Mouse (Mus musculus) megakaryocyte, embryonic 14.5 days (primary cell): Measurements from ENCODE around the gene Frem1.

Source experiments
- FLI1 ChIP-seq: IDR thresholded peaks from 2 replicates; pipeline ENCODE4 v1.6.1; 2012; ENCODE audit warnings: low read length, inconsistent platforms, mixed read lengths
- GATA1 ChIP-seq: IDR thresholded peaks from 3 replicates; pipeline ENCODE4 v1.6.1; 2012; ENCODE audit warnings: mixed read lengths, low read length, inconsistent platforms, borderline replicate concordance

DNA sequence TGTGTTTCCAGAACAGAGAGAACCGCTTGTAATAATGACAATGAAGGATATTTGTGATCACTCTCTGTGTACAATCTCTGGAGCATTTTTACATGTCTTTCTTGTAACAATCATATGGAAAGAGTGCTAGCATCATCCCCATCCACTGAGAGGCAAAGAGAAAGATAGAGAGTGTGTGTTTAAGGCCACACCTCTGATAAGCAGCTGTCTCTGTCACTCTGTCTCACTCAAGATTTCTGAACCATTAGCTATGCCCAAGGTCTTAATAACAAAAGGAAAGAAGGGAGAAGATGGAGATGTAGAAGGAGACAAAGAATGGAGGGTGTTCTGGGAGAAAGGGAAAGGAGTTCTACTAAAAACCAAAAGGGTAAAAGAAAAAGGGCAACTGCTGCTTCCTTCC is 91.1 kb downstream of the Frem1 start:
- no peak for TF ChIP-seq FLI1
- TF ChIP-seq GATA1, result no peak
